Mouse (Mus musculus) kidney, postnatal 4 days (tissue): ENCODE measurements around the gene Copz2.

Experiments
- DNase-seq, 2 experiments: peaks; one replicate each; pipeline ENCODE4 v3.0.0; 2021; ENCODE audit warnings: mixed read lengths in 2 of 2

Gene Copz2

GRCm38 (mm10) chr11:96910003-96910402 lies 60.3 kb downstream of the Copz2 start:
- peak; percentile 83 to 89 for DNase-seq
